Mouse (Mus musculus) kidney, adult 2 months (tissue): ENCODE data around the gene AI413582.

Source experiments
- CTCF ChIP-seq: fragments of 200-500 bp; conservative IDR thresholded peaks from 2 replicates; pipeline ENCODE4 v1.5.1; 2011; ENCODE audit warnings: low read depth, mild to moderate bottlenecking, control low read depth, low read length, moderate library complexity, mixed read lengths; ENCODE audit not compliant: insufficient read depth, insufficient read length
- POLR2A ChIP-seq: fragments of 200-500 bp; IDR thresholded peaks from one replicate; pipeline ENCODE4 v1.6.1; 2011; ENCODE audit warnings: low read depth, low read length, control low read depth

DNA sequence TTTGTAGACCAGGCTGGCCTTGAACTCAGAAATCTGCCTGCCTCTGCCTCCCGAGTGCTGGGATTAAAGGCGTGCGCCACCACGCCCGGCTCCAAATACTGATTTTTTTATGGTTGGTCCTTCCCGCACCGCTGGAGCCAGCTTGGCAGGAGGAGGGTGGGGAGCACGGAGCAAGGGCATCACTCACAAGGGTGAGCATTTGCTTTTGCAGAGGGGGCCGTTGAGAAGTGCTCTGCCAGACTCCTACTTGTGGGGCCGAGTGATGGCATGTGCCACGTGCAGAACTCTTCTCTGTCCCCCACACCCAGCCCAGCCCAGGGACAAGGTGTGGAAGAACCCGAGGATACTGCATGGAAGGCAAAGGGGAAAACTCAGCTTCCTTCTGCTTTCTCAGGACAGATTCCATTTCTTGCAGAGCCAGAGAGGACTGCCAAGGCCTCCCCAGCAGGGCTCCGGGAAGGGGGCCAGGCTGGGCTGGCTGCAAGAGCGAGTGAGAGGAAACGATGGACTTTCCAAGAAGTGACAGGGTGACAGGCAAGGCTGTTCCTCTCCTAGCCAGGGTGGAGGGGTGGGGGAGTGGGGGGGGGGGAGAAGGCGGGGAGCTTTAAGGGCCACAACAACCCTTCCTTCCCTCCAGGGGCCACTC lies 9.0 kb upstream of the AI413582 start:
- TF ChIP-seq CTCF, result no peak
- TF ChIP-seq POLR2A, result no peak
